Mouse (Mus musculus) Muller cell, postnatal 12 days (primary cell): Measurements from ENCODE around the gene Eif2b1.
A peak's percentile ranks its signal among the peaks of the same experiment; 100 is the strongest.
"Not testable (repeated sequence)": the region's sequence is repeated elsewhere in the genome, so short reads cannot be mapped to it uniquely, and the experiment has no call there.

ENCODE experiments used
- DNase-seq: peaks from one replicate; pipeline ENCODE4 v3.0.0-alpha.2; 2015; ENCODE audit errors: inconsistent ontology term

Gene Eif2b1

GRCm38 (mm10) chr5:124578633-124579317 lies at the start of gene Eif2b1, which contains the start of gene Gtf2h3:
Gene Eif2b1 (minus strand): TSS chr5:124579131.
Gene Gtf2h3 (plus strand): TSS chr5:124579140.
- peak; percentile 90 for DNase-seq

- DNase-seq = no peak
Measured at GRCm38 (mm10) chr5:124624291-124624690, 45.4 kb upstream of the Eif2b1 start.

GRCm38 (mm10) chr5:124622890-124623289 lies 44.0 kb upstream of the Eif2b1 start:
- peak; percentile 67 for DNase-seq

GRCm38 (mm10) chr5:124621362-124621761 lies 42.4 kb upstream of the Eif2b1 start:
- DNase-seq = peak; percentile 57

GRCm38 (mm10) chr5:124618711-124619110 lies 39.8 kb upstream of the Eif2b1 start:
- DNase-seq = no peak

GRCm38 (mm10) chr5:124614709-124615108 lies 35.8 kb upstream of the Eif2b1 start:
- DNase-seq = no peak

GRCm38 (mm10) chr5:124610965-124611364 lies 32.0 kb upstream of the Eif2b1 start:
- no peak for DNase-seq

- DNase-seq = no peak
Measured at GRCm38 (mm10) chr5:124605041-124605622, 26.2 kb upstream of the Eif2b1 start.

GRCm38 (mm10) chr5:124604296-124604695 lies 25.4 kb upstream of the Eif2b1 start:
- DNase-seq = no peak

- peak; percentile 79 for DNase-seq
Measured at GRCm38 (mm10) chr5:124602349-124602748, 23.4 kb upstream of the Eif2b1 start.

GRCm38 (mm10) chr5:124599726-124600125 lies 20.8 kb upstream of the Eif2b1 start:
- DNase-seq = not testable (repeated sequence)

GRCm38 (mm10) chr5:124598224-124599174 lies 19.6 kb upstream of the Eif2b1 start:
- DNase-seq = peak; percentile 90

GRCm38 (mm10) chr5:124592768-124593167 lies 13.8 kb upstream of the Eif2b1 start:
- DNase-seq = no peak

GRCm38 (mm10) chr5:124582515-124582914 lies 3.6 kb upstream of the Eif2b1 start:
- DNase-seq = no peak

- no peak for DNase-seq
Measured at GRCm38 (mm10) chr5:124575467-124575866, 3.5 kb downstream of the Eif2b1 start.

- DNase-seq = no peak
Measured at GRCm38 (mm10) chr5:124571068-124571467, 7.9 kb downstream of the Eif2b1 start.

GRCm38 (mm10) chr5:124555145-124555544 lies 23.8 kb downstream of the Eif2b1 start:
- DNase-seq = no peak

GRCm38 (mm10) chr5:124553607-124554006 lies 25.3 kb downstream of the Eif2b1 start:
- no peak for DNase-seq

GRCm38 (mm10) chr5:124552558-124553307 lies 26.2 kb downstream of the Eif2b1 start, which contains the start of gene Ddx55:
Gene Ddx55 (plus strand): TSS chr5:124552864.
- DNase-seq = peak; percentile 93

- peak; percentile 42 for DNase-seq
Measured at GRCm38 (mm10) chr5:124552094-124552472, 26.8 kb downstream of the Eif2b1 start.

GRCm38 (mm10) chr5:124551349-124552093 lies 27.4 kb downstream of the Eif2b1 start:
- DNase-seq = not testable (repeated sequence)
